Comparison of ENCODE assay signal across 11 mouse cellular contexts in genomic region chr3:117577349-117577748, GRCm38 (mm10). TPM values are rescaled to one million over a fixed set of nuclear protein-coding genes. Genes with fewer than 3 reads are reported as not detected.
DNase-seq lines count a peak whose midpoint lies in the region; ATAC-seq lines count a peak whose summit lies in the region.
"Had no signal": no experiment of that assay in that cellular context is flagged by ENCODE, and none has a peak within 500 bp of the region (broad histone marks: within the 10 kb centered on the region; RNA-seq: fewer than 3 reads in every experiment).

No protein-coding gene starts in this region.

- no peak overlapping the region for H3K4me3 ChIP-seq in forebrain, embryonic 16.5 days (replicated peaks; ENCODE audit: low read length)
- H3K4me3 ChIP-seq in forebrain, embryonic 12.5 days (replicated peaks) = no peak overlapping the region
- H3K4me3 ChIP-seq: myocyte had no signal

- H3K4me1 ChIP-seq in forebrain, embryonic 16.5 days (replicated peaks; ENCODE audit: control insufficient read depth, insufficient read depth, low read length) = peaks cover 8% of the 10 kb centered on the region; the same call in 1 of the 2 replicates
- H3K4me1 ChIP-seq in forebrain, embryonic 12.5 days = peaks cover 6% of the 10 kb centered on the region; the same call in 1 of the 2 replicates

- H3K27me3 ChIP-seq in forebrain, embryonic 16.5 days (replicated peaks; ENCODE audit: control insufficient read depth, insufficient read depth, low read length) = no peaks in the 10 kb centered on the region
- H3K27me3 ChIP-seq in forebrain, embryonic 12.5 days = peaks cover 26% of the 10 kb centered on the region

- ATAC-seq in forebrain, embryonic 16.5 days = no peak
- no peak for ATAC-seq in forebrain, embryonic 12.5 days (ENCODE audit: low FRiP score)

- H3K9me3 ChIP-seq in forebrain, embryonic 16.5 days (ENCODE audit: control insufficient read depth, low read length) = no peaks in the 10 kb centered on the region
- H3K9me3 ChIP-seq in forebrain, embryonic 12.5 days = no peaks in the 10 kb centered on the region

- no peaks in the 10 kb centered on the region for H3K36me3 ChIP-seq in forebrain, embryonic 16.5 days (ENCODE audit: control insufficient read depth, insufficient read depth)
- no peaks in the 10 kb centered on the region for H3K36me3 ChIP-seq in forebrain, embryonic 12.5 days (replicated peaks)

- WGBS in forebrain, embryonic 16.5 days = 92% methylated on average over 2 of the region's 2 CpGs
- WGBS in forebrain, embryonic 12.5 days = 95% methylated on average over 2 of the region's 2 CpGs

- H3K27ac ChIP-seq in forebrain, embryonic 16.5 days (ENCODE audit: low read length) = no peak overlapping the region
- no peak overlapping the region for H3K27ac ChIP-seq in forebrain, embryonic 12.5 days

- peak; percentile 33 for DNase-seq in layer of hippocampus, adult 11-12 months (ENCODE audit: low spot score)
- no peak for DNase-seq in layer of hippocampus, adult 9-11 months
- DNase-seq in retina, postnatal 1 day = peak; percentile 44
- DNase-seq in retina, embryonic 14.5 days (ENCODE audit: low spot score) = no peak
- DNase-seq in testis, postnatal 10 days (ENCODE audit: low spot score) = peak; percentile 39
- no peak for DNase-seq in adrenal gland, postnatal 4 days (ENCODE audit: low spot score in 2 of 2)
- DNase-seq: lung, adult 2 months; thymus, postnatal 14 days had no signal

- H3K4me2 ChIP-seq in forebrain, embryonic 16.5 days (ENCODE audit: low read length) = peak overlapping the region; percentile 32; the same call in 1 of the 2 replicates
- H3K4me2 ChIP-seq in forebrain, embryonic 12.5 days = no peak overlapping the region

- no peak overlapping the region for H3K9ac ChIP-seq in forebrain, embryonic 16.5 days (replicated peaks; ENCODE audit: low read depth, low read length)
- no peak overlapping the region for H3K9ac ChIP-seq in forebrain, embryonic 12.5 days

RNA-seq across cellular contexts. Expression of gene Plppr5, which starts 2.7 kb away (rescaled TPM):
- 9.7 and 10.3 TPM in 2 replicates for polyA plus RNA-seq in forebrain, embryonic 16.5 days (2015; fragmentation: Nextera tagmentation; extraction: Ambion mirVana)
- polyA plus RNA-seq in forebrain, embryonic 12.5 days (2016; fragmentation: Nextera tagmentation; extraction: Ambion mirVana) = 0.36 and 0.50 TPM in 2 replicates
- 1 to 10 TPM; 1.3 to 1.6 TPM for total RNA-seq in adrenal gland, postnatal 4 days (2021)
- polyA plus RNA-seq: myocyte had no signal

Comparison
In these comparisons a context has a peak if more than half of its experiments do, and no peak if none do; other contexts are left out.
1. DNase-seq: peak in layer of hippocampus, adult 11-12 months (single experiment), retina, postnatal 1 day (single experiment) and testis, postnatal 10 days (single experiment); none in layer of hippocampus, adult 9-11 months (single experiment), retina, embryonic 14.5 days (single experiment) and adrenal gland, postnatal 4 days (0 of 2).